Mouse (Mus musculus): Measurements from ENCODE around the gene Gpatch4.

The Gpatch4 gene

GRCm38 (mm10) chr3:88042661-88043421, at the start of gene Gpatch4:
Gene Gpatch4, plus strand, starts transcription at chr3:88043108.
- peak; percentile 95 for DNase-seq (ENCODE audit: low read depth, low spot score)

- DNase-seq (ENCODE audit: low read depth, low spot score): peak; percentile 28
Measured at GRCm38 (mm10) chr3:87993436-87993835, 49.5 kb upstream of the Gpatch4 start.

GRCm38 (mm10) chr3:87995331-87995730, 47.6 kb upstream of the Gpatch4 start:
- DNase-seq (ENCODE audit: low read depth, low spot score): no peak

- DNase-seq (ENCODE audit: low read depth, low spot score): no peak
Measured at GRCm38 (mm10) chr3:87996401-87996800, 46.5 kb upstream of the Gpatch4 start.

- DNase-seq (ENCODE audit: low read depth, low spot score): no peak
Measured at GRCm38 (mm10) chr3:87996971-87997614, 45.8 kb upstream of the Gpatch4 start.

- DNase-seq (ENCODE audit: low read depth, low spot score): no peak
Measured at GRCm38 (mm10) chr3:87998747-87999146, 44.2 kb upstream of the Gpatch4 start.

GRCm38 (mm10) chr3:87999243-87999895, 43.5 kb upstream of the Gpatch4 start:
- no peak for DNase-seq (ENCODE audit: low read depth, low spot score)

GRCm38 (mm10) chr3:88000181-88000580, 42.7 kb upstream of the Gpatch4 start, which contains the start of gene Bcan:
Gene Bcan, minus strand, starts transcription at chr3:88000230.
- no peak for DNase-seq (ENCODE audit: low read depth, low spot score)

- DNase-seq (ENCODE audit: low read depth, low spot score): no peak
Measured at GRCm38 (mm10) chr3:88000816-88001595, 41.9 kb upstream of the Gpatch4 start.

GRCm38 (mm10) chr3:88002291-88002976, 40.5 kb upstream of the Gpatch4 start:
- no peak for DNase-seq (ENCODE audit: low read depth, low spot score)

GRCm38 (mm10) chr3:88005822-88006786, 36.8 kb upstream of the Gpatch4 start:
- DNase-seq (ENCODE audit: low read depth, low spot score): no peak

- peak; percentile 55 for DNase-seq (ENCODE audit: low read depth, low spot score)
Measured at GRCm38 (mm10) chr3:88010634-88011265, 32.2 kb upstream of the Gpatch4 start.

GRCm38 (mm10) chr3:88022322-88023191, 20.4 kb upstream of the Gpatch4 start:
- DNase-seq (ENCODE audit: low read depth, low spot score): peak; percentile 85

GRCm38 (mm10) chr3:88023192-88024074, 19.5 kb upstream of the Gpatch4 start:
- peak; percentile 8 for DNase-seq (ENCODE audit: low read depth, low spot score)

- DNase-seq (ENCODE audit: low read depth, low spot score): no peak
Measured at GRCm38 (mm10) chr3:88026823-88027222, 16.1 kb upstream of the Gpatch4 start.

- peak; percentile 8 for DNase-seq (ENCODE audit: low read depth, low spot score)
Measured at GRCm38 (mm10) chr3:88027434-88028186, 15.3 kb upstream of the Gpatch4 start, which contains the start of gene Hapln2. Gene Hapln2, minus strand, starts transcription at chr3:88027583.
